Mouse (Mus musculus): ENCODE measurements around the gene B230104I21Rik. TPM values are rescaled to one million over a fixed set of nuclear protein-coding genes. Genes with fewer than 3 reads are reported as not detected.

B230104I21Rik gene
- total and polyA plus RNA-seq, 3 experiments = not detected

- H3K4me1 ChIP-seq (ENCODE audit: control insufficient read depth, insufficient read depth, low read length) = no peaks in the 10 kb centered on the region
- TF ChIP-seq EP300 (IDR thresholded peaks at IDR 0.05; ENCODE audit: insufficient read depth, low read depth, low read length) (no peak), POLR2A (IDR thresholded peaks at IDR 0.05; ENCODE audit: insufficient read depth, low read depth, low read length) (no peak), CTCF (IDR thresholded peaks at IDR 0.05) (no peak)
- H3K4me3 ChIP-seq = no peak overlapping the region
- H3K27ac ChIP-seq = no peak overlapping the region
- no peaks in the 10 kb centered on the region for H3K79me2 ChIP-seq (replicated peaks; ENCODE audit: control insufficient read depth, insufficient read depth, low read length)
- H3K9ac ChIP-seq (ENCODE audit: low read depth, low read length) = no peak overlapping the region
- no peak for DNase-seq
- no peaks in the 10 kb centered on the region for H3K27me3 ChIP-seq (ENCODE audit: control insufficient read depth, insufficient read depth, low read length)
- intact Hi-C loops (cut with DNase I) = no loop called here
- H3K36me3 ChIP-seq (ENCODE audit: control insufficient read depth, insufficient read depth, low read length) = no peaks in the 10 kb centered on the region
- 55% methylated on average over 2 of the region's 2 CpGs for WGBS
These were observed 26.8 kb upstream of the B230104I21Rik start for GRCm38 (mm10) chr4:154309131-154309530.

GRCm38 (mm10) chr4:154310576-154311262 lies 25.2 kb upstream of the B230104I21Rik start:
- TF ChIP-seq EP300 (IDR thresholded peaks at IDR 0.05; ENCODE audit: insufficient read depth, low read depth, low read length) (no peak), POLR2A (IDR thresholded peaks at IDR 0.05; ENCODE audit: insufficient read depth, low read depth, low read length) (no peak), CTCF (IDR thresholded peaks at IDR 0.05) (no peak)
- Histone ChIP-seq H3K9ac (ENCODE audit: low read depth, low read length) (no peak overlapping the region), H3K27ac (no peak overlapping the region), H3K4me1 (ENCODE audit: control insufficient read depth, insufficient read depth, low read length) (no peaks in the 10 kb centered on the region), H3K27me3 (ENCODE audit: control insufficient read depth, insufficient read depth, low read length) (no peaks in the 10 kb centered on the region), H3K4me3 (no peak overlapping the region), H3K79me2 (replicated peaks; ENCODE audit: control insufficient read depth, insufficient read depth, low read length) (no peaks in the 10 kb centered on the region), H3K36me3 (ENCODE audit: control insufficient read depth, insufficient read depth, low read length) (no peaks in the 10 kb centered on the region)
- DNase-seq = no peak
- intact Hi-C loops (cut with DNase I) = no loop called here
- 67% methylated on average over 9 of the region's 9 CpGs for WGBS

- intact Hi-C loops (cut with DNase I) = no loop called here
- H3K4me3 ChIP-seq = no peak overlapping the region
- H3K36me3 ChIP-seq (ENCODE audit: control insufficient read depth, insufficient read depth, low read length) = no peaks in the 10 kb centered on the region
- H3K27me3 ChIP-seq (ENCODE audit: control insufficient read depth, insufficient read depth, low read length) = no peaks in the 10 kb centered on the region
- no peak overlapping the region for H3K9ac ChIP-seq (ENCODE audit: low read depth, low read length)
- TF ChIP-seq CTCF (IDR thresholded peaks at IDR 0.05) (no peak), EP300 (IDR thresholded peaks at IDR 0.05; ENCODE audit: insufficient read depth, low read depth, low read length) (no peak), POLR2A (IDR thresholded peaks at IDR 0.05; ENCODE audit: insufficient read depth, low read depth, low read length) (no peak)
- no peak for DNase-seq
- no peak overlapping the region for H3K27ac ChIP-seq
- H3K4me1 ChIP-seq (ENCODE audit: control insufficient read depth, insufficient read depth, low read length) = no peaks in the 10 kb centered on the region
- H3K79me2 ChIP-seq (replicated peaks; ENCODE audit: control insufficient read depth, insufficient read depth, low read length) = no peaks in the 10 kb centered on the region
- 91% methylated on average over 2 of the region's 2 CpGs for WGBS
These were observed 23.6 kb upstream of the B230104I21Rik start for GRCm38 (mm10) chr4:154312143-154312812.

DNA sequence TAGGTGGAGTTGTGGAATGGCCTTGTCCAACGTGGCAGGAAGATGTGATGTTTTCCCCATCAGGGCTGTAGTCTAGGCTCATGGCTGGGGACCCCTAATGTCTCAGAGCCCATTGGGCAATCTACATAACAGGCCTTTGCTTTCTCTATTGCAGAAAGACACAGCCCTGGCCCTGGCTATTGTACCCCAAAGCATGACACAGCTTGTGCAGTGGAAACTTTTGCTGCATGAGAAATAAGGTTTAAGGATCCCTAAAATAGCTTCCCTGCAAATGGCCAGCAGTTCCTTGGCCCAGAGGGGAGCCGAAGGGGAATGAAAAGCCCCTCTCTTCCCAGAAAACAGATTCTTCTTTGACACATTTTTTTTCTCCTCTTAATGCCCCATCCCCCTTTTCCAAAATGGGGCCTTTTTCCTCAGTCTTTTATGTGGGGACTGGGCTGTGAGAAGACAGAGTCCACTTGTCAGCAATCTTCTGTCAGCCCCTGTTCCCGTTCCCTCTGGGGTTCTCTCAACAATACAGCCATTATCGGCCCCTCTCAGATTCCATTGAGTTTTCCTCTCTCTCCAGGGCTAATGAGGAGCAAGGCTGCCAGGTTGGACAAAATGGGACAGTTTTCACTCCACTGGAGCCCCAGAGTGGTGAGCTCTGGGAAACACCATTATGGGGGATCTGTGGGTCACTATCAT lies 22.8 kb upstream of the B230104I21Rik start:
- TF ChIP-seq EP300 (IDR thresholded peaks at IDR 0.05; ENCODE audit: insufficient read depth, low read depth, low read length) = no peak
- TF ChIP-seq CTCF (IDR thresholded peaks at IDR 0.05) = no peak
- no peak for TF ChIP-seq POLR2A (IDR thresholded peaks at IDR 0.05; ENCODE audit: insufficient read depth, low read depth, low read length)
- no peaks in the 10 kb centered on the region for H3K79me2 ChIP-seq (replicated peaks; ENCODE audit: control insufficient read depth, insufficient read depth, low read length)
- no peak overlapping the region for H3K27ac ChIP-seq
- no peaks in the 10 kb centered on the region for H3K27me3 ChIP-seq (ENCODE audit: control insufficient read depth, insufficient read depth, low read length)
- no peak overlapping the region for H3K4me3 ChIP-seq
- no peak overlapping the region for H3K9ac ChIP-seq (ENCODE audit: low read depth, low read length)
- no peak for DNase-seq
- no peaks in the 10 kb centered on the region for H3K36me3 ChIP-seq (ENCODE audit: control insufficient read depth, insufficient read depth, low read length)
- intact Hi-C loops (cut with DNase I) = no loop called here
- WGBS = 43% methylated on average over 4 of the region's 4 CpGs
- H3K4me1 ChIP-seq (ENCODE audit: control insufficient read depth, insufficient read depth, low read length) = no peaks in the 10 kb centered on the region

DNA sequence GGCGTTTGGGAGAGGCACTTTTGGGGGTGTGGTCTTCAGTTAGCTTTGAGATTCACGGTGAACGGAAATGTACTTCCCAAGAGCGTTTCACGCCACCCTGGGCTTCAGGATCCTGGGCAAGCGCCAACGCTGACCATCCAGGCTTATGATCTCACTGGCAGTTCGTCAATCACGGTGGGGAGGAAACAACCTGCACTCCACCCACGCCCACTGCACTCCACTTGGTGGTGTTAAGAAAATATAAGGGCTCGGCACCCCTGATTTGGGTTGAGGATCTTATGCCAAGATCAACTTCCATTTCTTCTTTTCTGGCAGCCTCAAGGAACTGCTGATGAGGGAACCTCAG lies 22.3 kb upstream of the B230104I21Rik start:
- Histone ChIP-seq H3K4me3 (no peak overlapping the region), H3K27ac (no peak overlapping the region), H3K4me1 (ENCODE audit: control insufficient read depth, insufficient read depth, low read length) (no peaks in the 10 kb centered on the region), H3K36me3 (ENCODE audit: control insufficient read depth, insufficient read depth, low read length) (no peaks in the 10 kb centered on the region), H3K9ac (ENCODE audit: low read depth, low read length) (no peak overlapping the region), H3K27me3 (ENCODE audit: control insufficient read depth, insufficient read depth, low read length) (no peaks in the 10 kb centered on the region), H3K79me2 (replicated peaks; ENCODE audit: control insufficient read depth, insufficient read depth, low read length) (no peaks in the 10 kb centered on the region)
- TF ChIP-seq CTCF (IDR thresholded peaks at IDR 0.05) (no peak), EP300 (IDR thresholded peaks at IDR 0.05; ENCODE audit: insufficient read depth, low read depth, low read length) (no peak), POLR2A (IDR thresholded peaks at IDR 0.05; ENCODE audit: insufficient read depth, low read depth, low read length) (no peak)
- 61% methylated on average over 11 of the region's 11 CpGs for WGBS
- intact Hi-C loops (cut with DNase I) = no loop called here
- no peak for DNase-seq

DNA sequence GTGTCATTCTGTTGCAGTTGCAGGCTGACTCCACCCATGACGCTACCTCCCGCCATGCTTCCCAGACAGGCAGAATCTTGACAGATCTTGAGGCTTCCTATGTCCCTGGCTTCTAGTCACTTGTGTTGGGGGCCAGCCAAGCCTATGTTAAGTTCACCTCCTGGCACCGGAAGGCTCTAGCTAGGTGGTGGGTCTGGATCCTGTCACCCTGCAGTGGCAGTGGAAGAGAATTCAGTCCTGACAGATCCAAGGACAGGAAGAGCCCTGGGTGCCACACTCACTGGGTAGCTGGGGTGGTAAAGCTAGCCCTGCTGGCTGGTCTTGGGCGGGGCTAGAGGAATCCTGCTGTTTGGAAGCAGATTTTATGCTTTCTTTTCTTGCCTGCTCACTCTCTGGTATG lies 10.5 kb upstream of the B230104I21Rik start:
- no peak overlapping the region for H3K4me3 ChIP-seq
- no peak overlapping the region for H3K27ac ChIP-seq
- no peaks in the 10 kb centered on the region for H3K79me2 ChIP-seq (replicated peaks; ENCODE audit: control insufficient read depth, insufficient read depth, low read length)
- H3K27me3 ChIP-seq (ENCODE audit: control insufficient read depth, insufficient read depth, low read length) = no peaks in the 10 kb centered on the region
- H3K4me1 ChIP-seq (ENCODE audit: control insufficient read depth, insufficient read depth, low read length) = no peaks in the 10 kb centered on the region; the same call in 1 of the 2 replicates
- intact Hi-C loops (cut with DNase I) = no loop called here
- no peak overlapping the region for H3K9ac ChIP-seq (ENCODE audit: low read depth, low read length)
- TF ChIP-seq EP300 (IDR thresholded peaks at IDR 0.05; ENCODE audit: insufficient read depth, low read depth, low read length) (peak; percentile 56; the same call in 1 of the 2 replicates), POLR2A (IDR thresholded peaks at IDR 0.05; ENCODE audit: insufficient read depth, low read depth, low read length) (no peak)
- DNase-seq = peak in 1 of 2 experiments; percentile 26
- no peaks in the 10 kb centered on the region for H3K36me3 ChIP-seq (ENCODE audit: control insufficient read depth, insufficient read depth, low read length)
- 29% methylated on average over 4 of the region's 4 CpGs for whole genome bisulfite sequencing

Data from heart, adult 2 months (tissue).